Mouse (Mus musculus): ENCODE data around the gene Decr2.
A peak's percentile ranks its signal among the peaks of the same experiment; 100 is the strongest.
"Not testable (repeated sequence)": the region's sequence is repeated elsewhere in the genome, so short reads cannot be mapped to it uniquely, and the experiment has no call there.

Gene Decr2

GRCm38 (mm10) chr17:26113181-26113948 is 23.2 kb upstream of the Decr2 start, which contains the start of gene Tmem8:
Gene Tmem8 (plus strand): TSS chr17:26113299.
- peak; percentile 82 for ATAC-seq (ENCODE audit: low TSS enrichment)

DNA sequence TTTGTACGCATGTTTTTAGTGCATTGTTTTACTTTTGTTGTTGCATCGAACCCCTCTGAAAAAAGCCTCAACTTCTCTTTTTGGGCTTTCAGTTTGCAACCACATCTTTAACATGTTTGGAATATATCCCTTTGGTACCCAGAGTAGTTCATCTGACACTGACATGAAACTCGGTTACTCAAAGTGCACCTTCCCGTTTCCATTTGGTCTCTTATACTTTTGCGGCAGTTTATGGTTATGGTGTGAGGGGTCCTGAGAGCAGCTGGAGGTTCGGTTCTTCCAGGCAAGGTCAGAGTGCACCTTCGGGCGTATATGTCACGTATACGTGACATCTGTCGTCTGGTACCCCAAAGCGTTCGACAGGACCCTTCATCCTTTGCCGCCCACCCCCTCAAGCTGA is 22.6 kb upstream of the Decr2 start:
- no peak for ATAC-seq (ENCODE audit: low TSS enrichment)

- ATAC-seq (ENCODE audit: low TSS enrichment): no peak
Observed at GRCm38 (mm10) chr17:26111722-26112121, 21.6 kb upstream of the Decr2 start.

GRCm38 (mm10) chr17:26111024-26111423 is 20.9 kb upstream of the Decr2 start:
- no peak for ATAC-seq (ENCODE audit: low TSS enrichment)

- no peak for ATAC-seq (ENCODE audit: low TSS enrichment)
Observed at GRCm38 (mm10) chr17:26110156-26110555, 20.0 kb upstream of the Decr2 start.

DNA sequence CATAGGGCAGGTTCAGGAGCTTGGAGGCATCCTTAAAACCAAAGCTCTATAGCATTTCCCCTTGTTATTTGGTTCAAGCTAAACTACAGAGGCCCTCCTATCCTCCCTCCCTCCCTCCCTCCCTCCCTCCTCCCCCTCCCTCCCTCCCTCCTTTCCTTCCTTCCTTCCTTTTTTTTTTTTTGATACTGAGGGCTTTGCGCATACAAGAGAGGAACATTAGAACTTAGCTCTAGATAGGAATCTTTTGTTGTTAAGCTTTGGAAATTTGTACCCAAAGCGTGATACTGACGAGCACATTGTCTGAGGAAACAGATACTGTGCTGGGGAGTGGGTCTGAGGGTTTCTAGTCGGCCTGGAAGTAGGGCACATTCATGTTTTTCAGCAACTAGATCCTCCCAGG is 15.5 kb upstream of the Decr2 start:
- no peak for ATAC-seq (ENCODE audit: low TSS enrichment)

- peak; percentile 62; the same call in 1 of the 2 replicates for ATAC-seq (ENCODE audit: low TSS enrichment)
Observed at GRCm38 (mm10) chr17:26101478-26101877, 11.3 kb upstream of the Decr2 start.

GRCm38 (mm10) chr17:26100166-26100565 is 10.0 kb upstream of the Decr2 start:
- no peak for ATAC-seq (ENCODE audit: low TSS enrichment)

DNA sequence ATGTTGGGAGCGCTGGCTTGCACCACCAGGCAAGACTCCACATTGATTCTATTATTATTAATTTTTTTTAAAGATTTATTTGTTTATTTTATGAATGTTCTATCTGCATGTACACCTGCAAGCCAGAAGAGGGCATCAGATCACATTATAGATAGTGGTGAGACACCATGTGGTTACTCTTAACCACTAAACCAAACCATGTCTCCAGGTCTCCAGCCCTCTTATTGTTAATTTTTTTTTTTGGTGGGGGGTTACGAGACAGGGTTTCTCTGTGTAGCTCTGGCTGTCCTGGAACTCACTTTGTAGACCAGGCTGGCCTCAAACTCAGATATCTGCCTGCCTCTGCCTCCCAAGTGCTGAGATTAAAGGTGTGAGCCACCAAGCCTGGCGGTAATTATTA is 9.2 kb upstream of the Decr2 start:
- not testable (repeated sequence) for ATAC-seq (ENCODE audit: low TSS enrichment)

DNA sequence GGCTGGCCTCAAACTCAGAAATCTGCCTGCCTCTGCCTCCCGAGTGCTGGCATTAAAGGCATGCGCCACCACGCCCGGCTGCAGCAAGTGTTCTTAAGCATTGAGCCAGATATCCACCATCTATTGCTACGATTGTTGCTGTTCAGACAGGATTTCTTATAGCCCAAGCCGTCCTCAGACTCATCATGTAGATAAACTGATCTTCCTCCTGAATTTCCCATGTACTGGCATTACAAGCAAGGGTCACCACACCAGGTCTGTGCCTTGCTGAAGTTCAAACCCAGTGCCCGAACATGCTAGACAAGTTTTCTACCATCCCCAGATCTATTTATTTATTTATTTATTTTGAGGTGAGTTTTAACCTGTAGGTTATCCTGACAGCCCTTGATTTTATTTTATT is 8.3 kb upstream of the Decr2 start:
- no peak for ATAC-seq (ENCODE audit: low TSS enrichment)

- peak; percentile 86 for ATAC-seq (ENCODE audit: low TSS enrichment)
Observed at GRCm38 (mm10) chr17:26095121-26095740, 5.1 kb upstream of the Decr2 start, which contains the start of gene Nme4. Gene Nme4 (minus strand): TSS chr17:26095602.

- no peak for ATAC-seq (ENCODE audit: low TSS enrichment)
Observed at GRCm38 (mm10) chr17:26094531-26095110, 4.5 kb upstream of the Decr2 start.

- no peak for ATAC-seq (ENCODE audit: low TSS enrichment)
Observed at GRCm38 (mm10) chr17:26087059-26087564, 3.0 kb downstream of the Decr2 start.

DNA sequence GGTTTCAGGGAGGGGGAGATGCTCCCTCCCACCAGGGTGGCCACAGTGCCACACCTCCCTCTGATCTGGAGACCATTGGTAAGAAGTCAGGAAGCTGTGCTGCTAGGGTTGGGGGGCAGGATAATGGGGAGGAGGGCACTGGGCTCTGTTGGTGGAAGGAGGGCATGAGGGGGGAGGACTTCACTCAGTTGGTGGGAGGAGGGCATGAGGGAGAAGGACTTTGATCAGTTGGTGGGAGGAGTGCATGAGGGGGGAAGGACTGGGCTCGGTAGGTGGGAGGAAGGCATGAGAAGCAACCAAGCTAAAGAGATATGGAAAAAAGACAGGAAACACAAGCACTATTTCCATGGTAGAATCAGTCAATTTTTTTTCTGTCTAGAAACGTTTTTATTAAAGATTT is 9.3 kb downstream of the Decr2 start:
- no peak for ATAC-seq (ENCODE audit: low TSS enrichment)

GRCm38 (mm10) chr17:26078851-26079250 is 11.3 kb downstream of the Decr2 start:
- ATAC-seq (ENCODE audit: low TSS enrichment): peak; percentile 29; the same call in 1 of the 2 replicates

DNA sequence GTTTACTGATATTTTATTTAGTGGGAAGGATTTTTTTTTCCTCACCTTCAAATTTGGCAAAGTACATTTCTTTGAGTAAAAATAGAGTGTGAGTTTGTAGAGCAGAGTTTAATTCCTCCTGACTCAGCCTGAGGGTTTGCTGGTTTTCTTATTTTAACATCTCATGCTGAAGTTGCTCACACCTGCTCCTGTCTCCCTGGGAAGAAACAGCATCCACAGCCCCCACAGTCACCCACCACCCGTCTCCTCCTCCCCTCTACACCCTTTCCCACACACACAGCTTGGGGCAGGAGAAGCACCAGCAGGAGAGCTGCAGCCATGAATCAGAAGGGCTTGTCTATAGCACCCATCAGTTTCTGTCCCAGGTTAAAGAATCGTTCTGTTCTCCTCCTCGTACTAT is 14.9 kb downstream of the Decr2 start:
- ATAC-seq (ENCODE audit: low TSS enrichment): peak; percentile 94

GRCm38 (mm10) chr17:26070136-26070535 is 20.0 kb downstream of the Decr2 start:
- no peak for ATAC-seq (ENCODE audit: low TSS enrichment)

- peak; percentile 79 for ATAC-seq (ENCODE audit: low TSS enrichment)
Observed at GRCm38 (mm10) chr17:26068831-26069739, 21.1 kb downstream of the Decr2 start, which contains the start of gene Rab11fip3. Gene Rab11fip3 (minus strand): TSS chr17:26069555.

GRCm38 (mm10) chr17:26068024-26068830 is 21.9 kb downstream of the Decr2 start:
- no peak for ATAC-seq (ENCODE audit: low TSS enrichment)

DNA sequence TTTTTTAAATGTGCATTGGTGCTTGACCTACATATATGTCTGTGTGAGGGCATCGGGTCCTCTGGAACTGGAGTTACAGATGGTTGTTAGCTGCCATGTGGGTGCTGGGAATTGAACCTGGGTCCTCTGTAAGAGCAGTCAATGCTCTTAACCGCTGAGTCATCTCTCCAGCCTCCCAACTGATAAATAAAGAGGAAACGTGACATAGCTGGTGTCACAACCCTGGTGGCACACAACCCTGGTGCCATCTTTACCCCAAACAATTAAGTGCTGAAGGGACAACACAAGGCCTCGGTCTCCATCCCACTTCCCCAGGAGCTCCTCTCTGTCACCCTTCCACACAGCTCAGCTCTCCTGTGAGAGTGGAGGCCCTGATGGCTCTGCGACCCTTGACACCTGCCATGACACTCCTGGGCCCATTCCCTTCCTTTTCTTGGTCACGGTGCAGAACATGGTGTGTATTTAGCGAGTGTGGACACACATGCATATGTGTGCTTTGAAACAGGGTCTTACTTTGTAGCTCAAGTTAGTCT is 23.6 kb downstream of the Decr2 start:
- no peak for ATAC-seq (ENCODE audit: low TSS enrichment)

Measured in frontal cortex, adult (tissue).